Mouse (Mus musculus) E14TG2a.4 (cell line): Measurements from ENCODE around the gene Castor2.

Experiments used
- H3K27me3 ChIP-seq: 2 replicates; pipeline ENCODE4 v1.6.1; 2014; ENCODE audit warnings: low read length, control low read depth; ENCODE audit not compliant: insufficient read depth
- H3K36me3 ChIP-seq: 2 replicates; pipeline ENCODE4 v1.6.1; 2014; ENCODE audit warnings: low read length, control low read depth; ENCODE audit not compliant: insufficient read depth
- H3K4me1 ChIP-seq: replicated peaks from 2 replicates; pipeline ENCODE4 v1.6.1; 2014; ENCODE audit warnings: low read depth, low read length, control low read depth
- H3K4me3 ChIP-seq: replicated peaks from 2 replicates; pipeline ENCODE4 v1.5.1; 2014; ENCODE audit warnings: mild to moderate bottlenecking, low read length
- H3K9me3 ChIP-seq: 2 replicates; pipeline ENCODE4 v1.6.1; 2014; ENCODE audit warnings: low read length, control low read depth
- CTCF ChIP-seq: conservative IDR thresholded peaks from 2 replicates; pipeline ENCODE4 v1.5.1; 2014; ENCODE audit warnings: low read length
- NANOG ChIP-seq: IDR thresholded peaks from 2 replicates; pipeline ENCODE4 v1.6.1; 2014; ENCODE audit warnings: borderline replicate concordance, low read length, mixed read lengths
- POU5F1 ChIP-seq: IDR thresholded peaks from 2 replicates; pipeline ENCODE4 v1.6.1; 2014; ENCODE audit warnings: low read length, borderline replicate concordance

Castor2 gene

GRCm38 (mm10) chr5:134073512-134074041, 25.9 kb upstream of the Castor2 start:
- Histone ChIP-seq H3K9me3 (peaks cover 29% of the 10 kb centered on the region), H3K4me3 (no peak overlapping the region), H3K36me3 (no peaks in the 10 kb centered on the region), H3K27me3 (no peaks in the 10 kb centered on the region; the same call in 1 of the 2 replicates), H3K4me1 (0 out of 2 replicates have a peak, but pooled peaks cover 6% of the 10 kb centered on the region)
- TF ChIP-seq NANOG: no peak
- TF ChIP-seq POU5F1: no peak
- no peak for TF ChIP-seq CTCF

DNA sequence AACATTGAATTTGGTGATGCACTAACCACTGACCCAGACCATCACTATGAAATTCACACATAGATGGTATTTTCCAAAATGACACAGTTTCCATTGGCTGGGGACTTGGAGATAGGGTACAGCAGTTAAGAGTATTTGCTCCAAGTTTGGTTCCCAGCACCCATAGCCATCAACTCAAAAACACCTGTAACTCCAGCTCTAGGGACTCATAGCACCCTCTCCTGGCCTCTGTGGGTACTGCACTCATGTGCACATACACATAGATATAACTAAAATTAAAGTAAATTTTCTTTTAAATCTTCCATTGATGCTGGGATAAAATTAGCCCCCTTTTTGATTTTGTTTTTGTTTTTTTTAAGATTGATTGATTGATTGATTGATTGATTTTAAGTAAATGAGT, 25.1 kb upstream of the Castor2 start:
- Histone ChIP-seq H3K9me3 (peaks cover 36% of the 10 kb centered on the region), H3K36me3 (no peaks in the 10 kb centered on the region), H3K27me3 (no peaks in the 10 kb centered on the region; the same call in 1 of the 2 replicates), H3K4me3 (no peak overlapping the region), H3K4me1 (0 out of 2 replicates have a peak, but pooled peaks cover 6% of the 10 kb centered on the region)
- no peak for TF ChIP-seq POU5F1
- TF ChIP-seq CTCF: peak; percentile 54

GRCm38 (mm10) chr5:134076175-134076574, 23.3 kb upstream of the Castor2 start:
- Histone ChIP-seq H3K4me1 (0 out of 2 replicates have a peak, but pooled peaks cover 6% of the 10 kb centered on the region), H3K4me3 (no peak overlapping the region), H3K27me3 (peaks cover 2% of the 10 kb centered on the region; the same call in 1 of the 2 replicates), H3K36me3 (no peaks in the 10 kb centered on the region), H3K9me3 (peaks cover 23% of the 10 kb centered on the region)
- peak; percentile 26; the same call in 1 of the 2 replicates for TF ChIP-seq CTCF
- TF ChIP-seq POU5F1: no peak
- no peak for TF ChIP-seq NANOG

GRCm38 (mm10) chr5:134080685-134081548, 18.6 kb upstream of the Castor2 start:
- Histone ChIP-seq H3K27me3 (peaks cover 2% of the 10 kb centered on the region; the same call in 1 of the 2 replicates), H3K9me3 (peaks cover 17% of the 10 kb centered on the region), H3K4me1 (no peaks in the 10 kb centered on the region), H3K36me3 (no peaks in the 10 kb centered on the region), H3K4me3 (no peak overlapping the region)
- TF ChIP-seq NANOG (no peak), POU5F1 (no peak), CTCF (no peak)

GRCm38 (mm10) chr5:134085227-134085626, 14.3 kb upstream of the Castor2 start:
- Histone ChIP-seq H3K36me3 (no peaks in the 10 kb centered on the region), H3K4me3 (no peak overlapping the region), H3K27me3 (peaks cover 19% of the 10 kb centered on the region), H3K9me3 (peaks cover 8% of the 10 kb centered on the region; the same call in 1 of the 2 replicates), H3K4me1 (peaks cover 7% of the 10 kb centered on the region)
- peak; percentile 27 for TF ChIP-seq CTCF
- TF ChIP-seq POU5F1: no peak

DNA sequence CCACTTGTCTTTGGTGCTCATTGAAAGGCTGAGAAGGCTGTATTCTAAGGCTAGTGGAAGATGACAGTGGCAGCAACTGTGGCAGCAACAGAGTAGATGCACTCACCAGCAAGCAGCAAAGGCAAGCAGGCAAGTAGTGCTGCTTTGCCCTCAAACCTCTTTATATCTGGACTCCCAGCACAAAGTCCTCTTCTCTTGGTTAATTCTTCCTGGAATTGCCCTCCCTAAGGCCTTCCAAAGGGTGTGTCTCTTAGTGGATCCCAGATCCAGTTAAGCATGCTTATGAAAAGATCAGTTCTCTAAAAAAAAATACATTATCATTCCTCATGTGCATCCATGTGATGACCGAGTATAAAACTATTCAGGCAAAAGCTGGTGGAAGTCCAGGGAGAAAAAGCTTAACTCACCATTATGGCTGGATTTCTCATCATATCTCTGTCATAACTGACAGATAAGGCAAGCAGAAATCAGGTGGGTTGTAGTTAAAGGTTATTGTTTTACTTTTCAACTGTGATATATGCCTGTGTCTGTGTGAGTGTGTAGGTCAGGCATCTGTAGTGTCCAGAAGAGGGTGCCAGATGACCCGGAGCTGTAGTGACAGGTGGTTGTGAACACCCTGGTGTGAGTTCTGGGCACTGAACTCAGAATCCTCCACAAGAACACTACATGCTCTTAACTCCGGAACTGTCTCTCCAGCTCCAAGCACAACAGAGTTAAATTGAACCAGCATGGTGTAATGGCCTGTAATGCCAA, 13.4 kb upstream of the Castor2 start:
- H3K9me3 ChIP-seq: peaks cover 8% of the 10 kb centered on the region; the same call in 1 of the 2 replicates
- peaks cover 18% of the 10 kb centered on the region for H3K27me3 ChIP-seq
- no peaks in the 10 kb centered on the region for H3K36me3 ChIP-seq
- H3K4me3 ChIP-seq: no peak overlapping the region
- peaks cover 7% of the 10 kb centered on the region for H3K4me1 ChIP-seq
- TF ChIP-seq CTCF: no peak
- no peak for TF ChIP-seq POU5F1
- TF ChIP-seq NANOG: no peak

- Histone ChIP-seq H3K27me3 (peaks cover 19% of the 10 kb centered on the region), H3K9me3 (peaks cover 16% of the 10 kb centered on the region), H3K4me1 (peaks cover 7% of the 10 kb centered on the region), H3K4me3 (no peak overlapping the region), H3K36me3 (no peaks in the 10 kb centered on the region)
- no peak for TF ChIP-seq CTCF
- no peak for TF ChIP-seq NANOG
- no peak for TF ChIP-seq POU5F1
Measured at GRCm38 (mm10) chr5:134087211-134087610, 12.3 kb upstream of the Castor2 start.

DNA sequence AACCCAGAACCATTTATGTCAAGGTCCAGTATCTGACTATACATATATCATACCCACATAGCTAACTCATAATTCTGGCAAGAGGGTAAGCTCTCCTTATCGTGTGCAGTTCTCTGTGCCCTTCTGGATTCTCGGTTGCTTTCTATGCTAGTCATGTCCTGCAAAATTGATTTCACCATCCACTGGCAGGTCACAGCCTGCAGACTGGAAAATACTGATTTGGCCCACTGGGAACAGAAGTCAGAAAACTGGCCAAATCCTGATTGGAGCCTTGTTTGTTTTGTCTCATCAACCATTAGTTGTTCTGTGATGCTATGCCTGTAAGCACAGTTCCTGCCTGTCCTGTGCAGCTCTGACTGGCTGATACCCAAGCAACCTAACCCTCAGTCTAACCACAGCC, 3.7 kb upstream of the Castor2 start:
- TF ChIP-seq CTCF (no peak), POU5F1 (no peak), NANOG (no peak)
- H3K36me3 ChIP-seq: no peaks in the 10 kb centered on the region
- peaks cover 17% of the 10 kb centered on the region for H3K4me1 ChIP-seq
- H3K9me3 ChIP-seq: peaks cover 8% of the 10 kb centered on the region
- no peak overlapping the region for H3K4me3 ChIP-seq
- peaks cover 31% of the 10 kb centered on the region; the same call in 1 of the 2 replicates for H3K27me3 ChIP-seq
